Mouse (Mus musculus) kidney, adult 10 weeks (tissue): ENCODE measurements around the gene Lrmp. TPM values are rescaled to one million over a fixed set of nuclear protein-coding genes. Genes with fewer than 3 reads are reported as not detected.

ENCODE experiments used
- polyA plus RNA-seq: library from polyadenylated mRNA; stranded (reverse); fragments of 350-450 nt; fragmentation: Illumina TruSeq; extraction: RNeasy Lipid Tissue Mini Kit (QIAGEN cat#74804); gene quantifications from one replicate; pipeline ENCODE4 v1.2.3, GENCODE M21; 2014; ENCODE audit warnings: low read depth, low replicate concordance

Gene Lrmp
- 0.81 TPM for polyA plus RNA-seq

DNA sequence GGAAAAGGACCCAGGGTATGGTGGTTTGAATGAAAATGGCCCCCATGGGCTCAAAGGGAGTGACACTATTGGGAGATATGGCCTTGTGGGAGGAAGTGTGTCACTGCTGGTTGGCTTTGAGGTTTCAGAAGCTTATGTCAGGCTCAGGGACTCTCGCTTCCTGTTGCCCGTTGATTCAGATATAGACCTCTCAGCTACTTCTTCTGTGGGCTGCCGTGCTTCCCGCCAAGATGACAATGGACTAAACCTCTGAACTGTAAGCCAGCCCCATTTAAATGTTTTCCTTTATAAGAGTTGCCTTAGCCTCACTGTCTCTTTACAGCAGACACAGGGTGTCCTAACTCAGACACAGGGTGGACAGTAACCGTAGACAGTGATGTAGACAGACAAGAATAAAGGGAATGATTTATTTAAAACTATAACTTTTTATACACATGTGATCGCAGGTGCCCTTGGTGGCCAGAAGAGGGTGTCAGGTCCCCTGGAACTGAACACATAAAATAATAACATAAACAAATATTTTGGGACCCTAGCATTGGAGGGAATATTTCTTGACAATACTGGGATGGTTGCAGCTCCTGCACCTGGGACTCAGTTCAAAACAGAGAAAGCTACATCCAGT, at the start of gene Lrmp:
Lrmp (plus strand) TSS at position 178 of the 622 bp plus-strand sequence.

DNA sequence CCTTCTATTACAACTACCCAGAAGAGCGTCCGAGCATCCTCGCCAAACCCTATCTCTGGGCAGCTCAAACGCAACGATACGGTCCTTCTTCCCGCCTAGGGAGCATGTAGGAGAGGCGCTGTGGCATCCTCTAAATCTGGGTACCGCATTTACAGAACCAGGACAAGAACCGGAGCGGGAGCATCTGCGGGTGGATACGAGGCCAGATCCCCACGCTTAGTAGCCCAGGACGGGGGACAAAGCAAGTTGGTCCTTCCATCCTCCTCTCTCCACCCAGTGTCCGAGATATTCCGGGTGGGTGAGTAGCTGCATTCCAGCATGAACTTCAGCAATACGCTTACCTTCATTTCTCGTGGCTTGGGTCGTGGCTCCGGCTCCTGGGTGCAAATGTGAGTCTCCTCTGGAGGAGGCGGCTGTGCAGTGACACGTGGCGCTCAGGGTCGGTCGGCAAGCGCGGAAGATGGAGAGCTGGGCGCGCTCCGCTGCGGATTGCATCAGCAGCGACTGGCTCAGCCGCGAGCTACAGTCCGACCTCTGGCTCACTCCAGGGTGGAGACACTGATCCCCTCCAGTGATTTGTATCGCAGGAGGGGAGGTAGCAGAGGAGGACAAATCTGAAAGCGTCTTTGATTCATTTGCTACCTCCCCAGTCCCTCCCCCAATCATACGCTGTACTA, 39.8 kb upstream of the Lrmp start, which contains the start of gene Bcat1:
Bcat1 (minus strand) TSS at position 637 of the 677 bp plus-strand sequence.

GRCm38 (mm10) chr6:145210816-145211338, 95.4 kb downstream of the Lrmp start, which contains the start of the genes Casc1 and Etfrf1:
Gene Casc1, minus strand, starts transcription at chr6:145211005.
Gene Etfrf1, plus strand, starts transcription at chr6:145211134.

Other genes with a start within 250 kb of the Lrmp start
- 2.2 TPM for gene Bcat1, start 39.5 kb upstream of the Lrmp start, polyA plus RNA-seq
- gene Casc1, start 95.4 kb downstream of the Lrmp start, polyA plus RNA-seq: 1.3 TPM
- gene Etfrf1, start 95.5 kb downstream of the Lrmp start, polyA plus RNA-seq: 246 TPM
- 112 TPM for gene Kras, start 134.6 kb downstream of the Lrmp start, polyA plus RNA-seq